Mouse (Mus musculus): ENCODE measurements around the gene Mymk. TPM values are rescaled to one million over a fixed set of nuclear protein-coding genes. Genes with fewer than 3 reads are reported as not detected.

Gene Mymk
- polyA plus RNA-seq, 1 experiment from 2014 or later = 0.32 TPM

GRCm38 (mm10) chr2:27085801-27086200 is 13.8 kb upstream of the Mymk start:
- ATAC-seq (ENCODE audit: low FRiP score) = no peak
- Histone ChIP-seq H3K9me3 (ENCODE audit: control insufficient read depth, low read length) (no peaks in the 10 kb centered on the region), H3K9ac (no peak overlapping the region), H3K4me2 (replicated peaks) (no peak overlapping the region), H3K27ac (no peak overlapping the region), H3K27me3 (ENCODE audit: control insufficient read depth, insufficient read depth, low read length) (no peaks in the 10 kb centered on the region), H3K36me3 (replicated peaks; ENCODE audit: control insufficient read depth, insufficient read depth) (no peaks in the 10 kb centered on the region), H3K4me3 (replicated peaks; ENCODE audit: low read length) (no peak overlapping the region), H3K4me1 (replicated peaks; ENCODE audit: control insufficient read depth, insufficient read depth, low read length) (peaks cover 5% of the 10 kb centered on the region)
- WGBS = 50% methylated on average over 2 of the region's 2 CpGs
- DNase-seq (ENCODE audit: low spot score) = peak; percentile 47

GRCm38 (mm10) chr2:27084963-27085362 is 13.0 kb upstream of the Mymk start:
- ATAC-seq (ENCODE audit: low FRiP score) = no peak
- H3K4me1 ChIP-seq (replicated peaks; ENCODE audit: control insufficient read depth, insufficient read depth, low read length) = peaks cover 6% of the 10 kb centered on the region
- WGBS = 56% methylated on average over 8 of the region's 8 CpGs
- H3K27ac ChIP-seq = no peak overlapping the region
- no peaks in the 10 kb centered on the region for H3K36me3 ChIP-seq (replicated peaks; ENCODE audit: control insufficient read depth, insufficient read depth)
- H3K27me3 ChIP-seq (ENCODE audit: control insufficient read depth, insufficient read depth, low read length) = no peaks in the 10 kb centered on the region
- no peak overlapping the region for H3K9ac ChIP-seq
- no peak overlapping the region for H3K4me2 ChIP-seq (replicated peaks)
- no peaks in the 10 kb centered on the region for H3K9me3 ChIP-seq (ENCODE audit: control insufficient read depth, low read length)
- DNase-seq (ENCODE audit: low spot score) = no peak
- no peak overlapping the region for H3K4me3 ChIP-seq (replicated peaks; ENCODE audit: low read length)

GRCm38 (mm10) chr2:27083761-27084475 is 11.9 kb upstream of the Mymk start:
- no peak overlapping the region for H3K4me3 ChIP-seq (replicated peaks; ENCODE audit: low read length)
- DNase-seq (ENCODE audit: low spot score) = no peak

GRCm38 (mm10) chr2:27079649-27080048 is 7.7 kb upstream of the Mymk start:
- Histone ChIP-seq H3K27ac (peak overlapping the region; percentile 54), H3K4me1 (replicated peaks; ENCODE audit: control insufficient read depth, insufficient read depth, low read length) (peaks cover 22% of the 10 kb centered on the region), H3K27me3 (ENCODE audit: control insufficient read depth, insufficient read depth, low read length) (no peaks in the 10 kb centered on the region), H3K9me3 (ENCODE audit: control insufficient read depth, low read length) (no peaks in the 10 kb centered on the region), H3K9ac (peak overlapping the region; percentile 36), H3K4me3 (replicated peaks; ENCODE audit: low read length) (no peak overlapping the region; the same call in 1 of the 2 replicates), H3K36me3 (replicated peaks; ENCODE audit: control insufficient read depth, insufficient read depth) (no peaks in the 10 kb centered on the region), H3K4me2 (replicated peaks) (peak overlapping the region; percentile 27)
- 48% methylated on average over 2 of the region's 2 CpGs for WGBS
- DNase-seq (ENCODE audit: low spot score) = peak; percentile 52
- ATAC-seq (ENCODE audit: low FRiP score) = peak; percentile 25

More at GRCm38 (mm10) chr2:27083761-27084475, 11.9 kb upstream of the Mymk start:
- H3K4me2 ChIP-seq (replicated peaks) = no peak overlapping the region
- H3K27me3 ChIP-seq (ENCODE audit: control insufficient read depth, insufficient read depth, low read length) = no peaks in the 10 kb centered on the region
- no peaks in the 10 kb centered on the region for H3K36me3 ChIP-seq (replicated peaks; ENCODE audit: control insufficient read depth, insufficient read depth)
- no peak for ATAC-seq (ENCODE audit: low FRiP score)
- no peaks in the 10 kb centered on the region for H3K9me3 ChIP-seq (ENCODE audit: control insufficient read depth, low read length)
- WGBS = 81% methylated on average over 12 of the region's 12 CpGs
- H3K27ac ChIP-seq = no peak overlapping the region
- peaks cover 16% of the 10 kb centered on the region for H3K4me1 ChIP-seq (replicated peaks; ENCODE audit: control insufficient read depth, insufficient read depth, low read length)
- no peak overlapping the region for H3K9ac ChIP-seq

- peaks cover 22% of the 10 kb centered on the region for H3K4me1 ChIP-seq (replicated peaks; ENCODE audit: control insufficient read depth, insufficient read depth, low read length)
- DNase-seq (ENCODE audit: low spot score) (peak; percentile 76), ATAC-seq (ENCODE audit: low FRiP score) (peak; percentile 78)
- no peaks in the 10 kb centered on the region for H3K9me3 ChIP-seq (ENCODE audit: control insufficient read depth, low read length)
- H3K27me3 ChIP-seq (ENCODE audit: control insufficient read depth, insufficient read depth, low read length) = no peaks in the 10 kb centered on the region
- no peak within 1 kb of the TSS; the same call in 1 of the 2 replicates for H3K4me3 ChIP-seq (replicated peaks; ENCODE audit: low read length)
- no peaks in the 10 kb centered on the region for H3K36me3 ChIP-seq (replicated peaks; ENCODE audit: control insufficient read depth, insufficient read depth)
- under 1% methylated on average over 10 of the region's 10 CpGs for WGBS
- H3K9ac ChIP-seq = peak within 1 kb of the TSS; percentile 36
- H3K4me2 ChIP-seq (replicated peaks) = peak within 1 kb of the TSS; percentile 27
- H3K27ac ChIP-seq = peak within 1 kb of the TSS; percentile 54
Observed at GRCm38 (mm10) chr2:27079152-27079584, 7.2 kb upstream of the Mymk start, which contains the start of gene Adamtsl2. TSS of gene Adamtsl2 (plus strand) at chr2:27079379.

GRCm38 (mm10) chr2:27078312-27078711 is 6.3 kb upstream of the Mymk start:
- WGBS = 23% methylated on average over 2 of the region's 2 CpGs
- no peak for DNase-seq (ENCODE audit: low spot score)
- ATAC-seq (ENCODE audit: low FRiP score) = no peak

GRCm38 (mm10) chr2:27077655-27078244 is 5.8 kb upstream of the Mymk start:
- H3K4me2 ChIP-seq (replicated peaks) = no peak overlapping the region
- WGBS = 55% methylated on average over 10 of the region's 10 CpGs

More at GRCm38 (mm10) chr2:27078312-27078711, 6.3 kb upstream of the Mymk start:
- Histone ChIP-seq H3K27ac (no peak overlapping the region), H3K4me2 (replicated peaks) (0 out of 2 replicates have a peak overlapping the region, but pooled peaks have one; percentile 27), H3K9ac (no peak overlapping the region; the same call in 1 of the 2 replicates), H3K27me3 (ENCODE audit: control insufficient read depth, insufficient read depth, low read length) (no peaks in the 10 kb centered on the region), H3K4me1 (replicated peaks; ENCODE audit: control insufficient read depth, insufficient read depth, low read length) (peaks cover 22% of the 10 kb centered on the region), H3K4me3 (replicated peaks; ENCODE audit: low read length) (no peak overlapping the region), H3K9me3 (ENCODE audit: control insufficient read depth, low read length) (no peaks in the 10 kb centered on the region), H3K36me3 (replicated peaks; ENCODE audit: control insufficient read depth, insufficient read depth) (no peaks in the 10 kb centered on the region)

GRCm38 (mm10) chr2:27075485-27075884 is 3.5 kb upstream of the Mymk start:
- Histone ChIP-seq H3K4me1 (replicated peaks; ENCODE audit: control insufficient read depth, insufficient read depth, low read length) (peaks cover 27% of the 10 kb centered on the region), H3K4me3 (replicated peaks; ENCODE audit: low read length) (no peak overlapping the region), H3K9me3 (ENCODE audit: control insufficient read depth, low read length) (no peaks in the 10 kb centered on the region), H3K9ac (no peak overlapping the region), H3K36me3 (replicated peaks; ENCODE audit: control insufficient read depth, insufficient read depth) (no peaks in the 10 kb centered on the region), H3K4me2 (replicated peaks) (no peak overlapping the region), H3K27ac (no peak overlapping the region), H3K27me3 (ENCODE audit: control insufficient read depth, insufficient read depth, low read length) (no peaks in the 10 kb centered on the region)
- ATAC-seq (ENCODE audit: low FRiP score) (no peak), DNase-seq (ENCODE audit: low spot score) (no peak)
- 75% methylated on average over 3 of the region's 3 CpGs for WGBS

More at GRCm38 (mm10) chr2:27077655-27078244, 5.8 kb upstream of the Mymk start:
- H3K36me3 ChIP-seq (replicated peaks; ENCODE audit: control insufficient read depth, insufficient read depth) = no peaks in the 10 kb centered on the region
- peaks cover 22% of the 10 kb centered on the region for H3K4me1 ChIP-seq (replicated peaks; ENCODE audit: control insufficient read depth, insufficient read depth, low read length)
- no peaks in the 10 kb centered on the region for H3K27me3 ChIP-seq (ENCODE audit: control insufficient read depth, insufficient read depth, low read length)
- no peak overlapping the region for H3K27ac ChIP-seq
- ATAC-seq (ENCODE audit: low FRiP score) (no peak; the same call in 1 of the 2 replicates), DNase-seq (ENCODE audit: low spot score) (no peak)
- H3K9me3 ChIP-seq (ENCODE audit: control insufficient read depth, low read length) = no peaks in the 10 kb centered on the region
- H3K9ac ChIP-seq = no peak overlapping the region
- H3K4me3 ChIP-seq (replicated peaks; ENCODE audit: low read length) = no peak overlapping the region

GRCm38 (mm10) chr2:27074804-27075203 is 2.8 kb upstream of the Mymk start:
- Histone ChIP-seq H3K36me3 (replicated peaks; ENCODE audit: control insufficient read depth, insufficient read depth) (no peaks in the 10 kb centered on the region), H3K4me3 (replicated peaks; ENCODE audit: low read length) (no peak overlapping the region), H3K9ac (no peak overlapping the region), H3K4me2 (replicated peaks) (no peak overlapping the region), H3K9me3 (ENCODE audit: control insufficient read depth, low read length) (no peaks in the 10 kb centered on the region), H3K27ac (no peak overlapping the region), H3K27me3 (ENCODE audit: control insufficient read depth, insufficient read depth, low read length) (no peaks in the 10 kb centered on the region), H3K4me1 (replicated peaks; ENCODE audit: control insufficient read depth, insufficient read depth, low read length) (peaks cover 24% of the 10 kb centered on the region)
- 88% methylated on average over 4 of the region's 4 CpGs for WGBS
- DNase-seq (ENCODE audit: low spot score) (no peak), ATAC-seq (ENCODE audit: low FRiP score) (no peak)
